Mouse (Mus musculus) midbrain, embryonic 11.5 days (tissue): Measurements from ENCODE around the gene Cbarp. TPM values are rescaled to one million over a fixed set of nuclear protein-coding genes. Genes with fewer than 3 reads are reported as not detected.

Experiments used
- ATAC-seq: fragments of 200-750 bp; cut with Nextera tagmentation; 2 replicates; pipeline ENCODE4 v1.8.0; 2017; ENCODE audit warnings: moderate TSS enrichment, moderate library complexity; ENCODE audit not compliant: low FRiP score
- DNase-seq: peaks from one replicate; pipeline ENCODE4 v3.0.0; 2015; ENCODE audit warnings: low spot score; ENCODE audit errors: missing footprints
- H3K27ac ChIP-seq: fragments of 300-500 bp; sonication (generic); 2 replicates; pipeline ENCODE4 v1.5.1; 2014; ENCODE audit warnings: low read depth, low read length
- H3K27me3 ChIP-seq: fragments of 300-500 bp; sonication (generic); 2 replicates; pipeline ENCODE4 v1.6.1; 2014; ENCODE audit warnings: mild to moderate bottlenecking, low read length, moderate library complexity, mixed read lengths; ENCODE audit not compliant: control insufficient read depth, insufficient read depth
- H3K36me3 ChIP-seq: fragments of 300-500 bp; sonication (generic); 2 replicates; pipeline ENCODE4 v1.6.1; 2014; ENCODE audit warnings: mild to moderate bottlenecking, low read length, moderate library complexity, mixed read lengths; ENCODE audit not compliant: control insufficient read depth, insufficient read depth
- H3K4me1 ChIP-seq: fragments of 300-500 bp; sonication (generic); 2 replicates; pipeline ENCODE4 v1.6.1; 2014; ENCODE audit warnings: low read length; ENCODE audit not compliant: control insufficient read depth, insufficient read depth
- H3K4me2 ChIP-seq: fragments of 300-500 bp; sonication (generic); 2 replicates; pipeline ENCODE4 v1.6.1; 2014; ENCODE audit warnings: mild to moderate bottlenecking, moderate library complexity
- H3K4me3 ChIP-seq: fragments of 300-500 bp; sonication (generic); 2 replicates; pipeline ENCODE4 v1.5.1; 2014; ENCODE audit warnings: low read depth, low read length
- H3K9ac ChIP-seq: fragments of 300-500 bp; sonication (generic); 2 replicates; pipeline ENCODE4 v1.6.1; 2014; ENCODE audit warnings: low read length
- H3K9me3 ChIP-seq: fragments of 300-500 bp; sonication (generic); 2 replicates; pipeline ENCODE4 v1.6.1; 2016; ENCODE audit warnings: low read length; ENCODE audit not compliant: control insufficient read depth
- WGBS: fragments of 180-500 bp; shearing (Covaris S2); extraction: QIAGEN DNeasy Blood & Tissue Kit; methylation state at CpG from one replicate; pipeline ENCODE4 v1.1.7; 2014; 5-methylcytosine and 5-hydroxymethylcytosine counted together
- polyA plus RNA-seq: library from polyadenylated mRNA; unstranded; fragments of >200 nt; fragmentation: Nextera tagmentation; extraction: Ambion mirVana; gene quantifications from 2 replicates; pipeline ENCODE4 v1.2.1, GENCODE M21; 2014

The Cbarp gene
- polyA plus RNA-seq, 1 experiment from 2014 or later = 11.8 TPM

DNA sequence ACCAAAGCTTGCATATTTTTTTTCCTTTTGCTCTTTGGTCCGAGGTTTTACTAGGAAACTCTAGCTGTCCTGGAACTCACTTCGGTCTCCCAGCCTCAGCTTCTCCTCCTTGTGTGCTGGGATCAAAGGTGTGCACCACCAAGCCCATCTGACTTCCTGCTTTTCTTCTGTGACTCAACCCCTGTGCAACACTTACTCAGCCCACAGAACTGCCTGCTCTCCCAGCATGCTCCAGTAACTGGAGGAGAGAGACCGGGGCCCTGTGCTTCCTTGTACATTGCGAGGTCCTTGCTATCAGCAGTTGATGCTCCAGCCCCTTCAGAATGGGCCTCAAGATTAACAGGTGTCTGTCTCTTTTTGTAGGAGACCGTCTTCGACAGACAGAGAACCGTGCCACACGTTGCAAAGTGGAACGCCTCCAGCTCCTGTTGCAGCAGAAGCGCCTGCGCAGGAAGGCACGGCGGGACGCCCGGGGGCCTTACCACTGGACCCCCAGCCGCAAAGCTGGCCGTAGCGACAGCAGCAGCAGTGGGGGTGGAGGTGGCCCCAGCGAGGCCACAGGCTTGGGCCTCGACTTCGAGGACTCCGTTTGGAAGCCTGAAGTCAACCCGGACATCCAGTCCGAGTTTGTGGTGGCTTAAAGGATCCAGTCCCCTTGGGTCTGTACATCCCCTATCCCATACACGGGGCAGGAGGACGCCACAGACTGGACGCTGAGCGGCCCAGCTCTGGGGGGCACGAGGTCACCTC, 15.5 kb upstream of the Cbarp start:
- 0 out of 2 replicates have a peak overlapping the region, but pooled peaks have one; percentile 32 for H3K27ac ChIP-seq
- no peak for ATAC-seq
- H3K4me3 ChIP-seq = no peak overlapping the region
- H3K27me3 ChIP-seq = no peaks in the 10 kb centered on the region
- no peak for DNase-seq
- H3K4me1 ChIP-seq = peaks cover 70% of the 10 kb centered on the region
- no peak overlapping the region for H3K4me2 ChIP-seq
- H3K9me3 ChIP-seq = no peaks in the 10 kb centered on the region
- peaks cover 60% of the 10 kb centered on the region for H3K36me3 ChIP-seq
- no peak overlapping the region for H3K9ac ChIP-seq
- 87% methylated on average over 29 of the region's 29 CpGs for WGBS

GRCm38 (mm10) chr10:80155277-80155676, 14.6 kb upstream of the Cbarp start:
- Histone ChIP-seq H3K27ac (no peak overlapping the region), H3K27me3 (no peaks in the 10 kb centered on the region), H3K9ac (no peak overlapping the region), H3K9me3 (no peaks in the 10 kb centered on the region), H3K4me1 (peaks cover 61% of the 10 kb centered on the region), H3K36me3 (peaks cover 60% of the 10 kb centered on the region), H3K4me3 (no peak overlapping the region), H3K4me2 (no peak overlapping the region)
- DNase-seq (no peak), ATAC-seq (no peak)
- WGBS = 60% methylated on average over 1 of the region's 1 CpGs

- no peak overlapping the region for H3K4me2 ChIP-seq
- H3K4me1 ChIP-seq = peaks cover 59% of the 10 kb centered on the region
- H3K4me3 ChIP-seq = no peak overlapping the region
- no peak overlapping the region for H3K27ac ChIP-seq
- no peaks in the 10 kb centered on the region for H3K27me3 ChIP-seq
- no peaks in the 10 kb centered on the region for H3K9me3 ChIP-seq
- H3K9ac ChIP-seq = 0 out of 2 replicates have a peak overlapping the region, but pooled peaks have one; percentile 16
- WGBS = 86% methylated on average over 7 of the region's 7 CpGs
- H3K36me3 ChIP-seq = peaks cover 60% of the 10 kb centered on the region
- no peak for ATAC-seq
- DNase-seq = no peak
Observed at GRCm38 (mm10) chr10:80154384-80154783, 13.7 kb upstream of the Cbarp start.

DNA sequence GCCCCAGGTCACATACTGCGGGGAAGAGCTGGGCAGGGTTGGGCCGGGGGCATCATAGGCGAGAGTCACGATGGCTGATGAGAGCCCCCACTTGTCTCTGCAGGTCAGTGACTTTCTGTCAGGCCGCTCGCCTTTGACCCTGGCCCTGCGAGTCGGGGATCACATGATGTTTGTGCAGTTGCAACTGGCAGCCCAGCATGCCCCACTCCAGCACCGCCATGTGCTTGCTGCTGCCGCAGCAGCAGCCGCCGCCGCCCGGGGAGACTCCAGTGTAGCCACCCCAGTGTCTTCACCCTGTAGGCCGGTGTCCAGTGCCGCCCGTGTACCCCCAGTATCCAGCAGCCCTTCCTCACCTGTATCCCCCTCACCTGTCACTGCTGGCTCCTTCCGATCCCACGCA, 13.1 kb upstream of the Cbarp start:
- Histone ChIP-seq H3K9ac (peak overlapping the region; percentile 100), H3K4me3 (no peak overlapping the region), H3K9me3 (no peaks in the 10 kb centered on the region), H3K27ac (no peak overlapping the region; the same call in 1 of the 2 replicates), H3K4me2 (peak overlapping the region; percentile 99), H3K27me3 (no peaks in the 10 kb centered on the region), H3K36me3 (peaks cover 60% of the 10 kb centered on the region), H3K4me1 (peaks cover 52% of the 10 kb centered on the region)
- no peak for ATAC-seq
- WGBS = 86% methylated on average over 19 of the region's 19 CpGs
- no peak for DNase-seq

GRCm38 (mm10) chr10:80152873-80153260, 12.2 kb upstream of the Cbarp start:
- H3K36me3 ChIP-seq = peaks cover 60% of the 10 kb centered on the region
- H3K4me1 ChIP-seq = peaks cover 47% of the 10 kb centered on the region
- no peaks in the 10 kb centered on the region for H3K27me3 ChIP-seq
- no peak for ATAC-seq
- no peak for DNase-seq
- H3K4me2 ChIP-seq = peak overlapping the region; percentile 99
- H3K27ac ChIP-seq = peak overlapping the region; percentile 99
- H3K9me3 ChIP-seq = no peaks in the 10 kb centered on the region
- WGBS = 45% methylated on average over 3 of the region's 3 CpGs
- H3K4me3 ChIP-seq = peak overlapping the region; percentile 99
- peak overlapping the region; percentile 100 for H3K9ac ChIP-seq

- Histone ChIP-seq H3K4me2 (peak overlapping the region; percentile 99), H3K4me3 (peak overlapping the region; percentile 99), H3K27me3 (no peaks in the 10 kb centered on the region), H3K9me3 (no peaks in the 10 kb centered on the region), H3K9ac (peak overlapping the region; percentile 100), H3K27ac (peak overlapping the region; percentile 99), H3K36me3 (peaks cover 55% of the 10 kb centered on the region), H3K4me1 (peaks cover 48% of the 10 kb centered on the region)
- peak; percentile 93 for DNase-seq
- 10% methylated on average over 14 of the region's 15 CpGs for WGBS
- no peak for ATAC-seq
Observed at GRCm38 (mm10) chr10:80152071-80152872, 11.6 kb upstream of the Cbarp start.

GRCm38 (mm10) chr10:80151211-80152034, 10.8 kb upstream of the Cbarp start:
- ATAC-seq (no peak), DNase-seq (peak; percentile 95)
- Histone ChIP-seq H3K27ac (peak overlapping the region; percentile 99), H3K4me2 (peak overlapping the region; percentile 99), H3K9me3 (no peaks in the 10 kb centered on the region), H3K9ac (peak overlapping the region; percentile 100), H3K4me1 (peaks cover 49% of the 10 kb centered on the region), H3K27me3 (no peaks in the 10 kb centered on the region), H3K4me3 (peak overlapping the region; percentile 99), H3K36me3 (peaks cover 47% of the 10 kb centered on the region)
- WGBS = under 1% methylated on average over 26 of the region's 26 CpGs

DNA sequence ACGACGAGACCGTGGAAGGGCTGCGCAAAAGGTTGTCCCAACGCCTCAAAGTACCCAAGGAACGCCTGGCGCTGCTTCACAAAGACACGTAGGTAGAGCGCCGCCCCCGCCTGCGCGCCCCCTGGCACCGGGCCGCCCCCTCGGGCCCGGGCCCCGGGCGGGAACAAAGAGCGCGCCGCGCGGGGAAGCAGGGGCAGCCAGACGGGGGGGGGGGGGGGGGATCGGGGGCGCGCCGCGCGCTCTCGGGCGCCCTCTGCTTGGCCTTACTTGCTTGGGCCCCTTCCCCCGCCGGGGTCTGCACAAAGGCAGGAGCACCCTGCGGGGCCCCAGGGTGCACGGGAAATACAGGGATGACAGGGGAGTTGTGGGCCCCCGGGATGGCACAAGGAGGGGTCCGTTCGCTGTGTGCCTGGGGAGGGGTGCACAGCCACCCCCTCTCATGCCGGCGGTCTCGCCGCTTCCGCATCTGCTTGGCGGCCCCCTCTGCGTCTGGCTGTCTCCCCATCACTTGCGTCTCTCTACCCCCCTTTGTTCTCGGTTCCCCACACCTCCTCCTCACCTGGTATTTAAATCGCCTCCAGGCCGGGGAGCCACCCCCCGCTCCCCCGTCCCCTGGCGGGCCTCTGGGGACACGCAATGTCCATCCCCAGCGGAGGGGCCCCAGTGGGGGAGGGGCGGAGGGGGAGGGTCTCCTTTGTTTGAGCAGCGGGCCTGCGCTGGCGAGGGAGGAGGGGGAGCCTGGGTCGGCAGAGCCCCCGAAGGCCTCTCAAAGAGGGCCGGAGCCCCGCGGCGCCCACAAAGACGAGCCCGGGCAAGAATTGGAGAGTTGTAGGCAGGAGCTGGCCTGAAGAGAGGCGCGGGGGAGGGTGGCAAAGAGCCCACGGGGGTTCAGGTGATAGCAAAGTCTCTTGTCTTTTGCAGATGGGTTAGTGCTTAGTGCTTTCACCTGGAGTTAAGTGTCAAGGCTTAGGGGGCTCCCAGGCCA, 9.9 kb upstream of the Cbarp start:
- peaks cover 46% of the 10 kb centered on the region for H3K4me1 ChIP-seq
- peak overlapping the region; percentile 99 for H3K4me3 ChIP-seq
- H3K36me3 ChIP-seq = peaks cover 39% of the 10 kb centered on the region
- DNase-seq (peak; percentile 99), ATAC-seq (peak; percentile 17)
- H3K4me2 ChIP-seq = peak overlapping the region; percentile 99
- peak overlapping the region; percentile 100 for H3K9ac ChIP-seq
- H3K27ac ChIP-seq = peak overlapping the region; percentile 99
- no peaks in the 10 kb centered on the region for H3K9me3 ChIP-seq
- WGBS = 1% methylated on average over 51 of the region's 71 CpGs
- no peaks in the 10 kb centered on the region for H3K27me3 ChIP-seq
